Mouse (Mus musculus) spleen, adult 2 months (tissue): ENCODE measurements around the gene Nck2. TPM values are rescaled to one million over a fixed set of nuclear protein-coding genes. Genes with fewer than 3 reads are reported as not detected.

Source experiments
- DNase-seq, 2 experiments: peaks; one replicate each; pipeline versions ENCODE4 v3.0.0 to v3.0.0-alpha.2; 2012 to 2021; ENCODE audit warnings: low spot score in 2 of 2, low read depth in 1 of 2
- H3K27ac ChIP-seq: fragments of 200-500 bp; 2 replicates; pipeline ENCODE4 v1.5.1; 2012; ENCODE audit warnings: low read length, inconsistent platforms; ENCODE audit not compliant: insufficient read depth
- H3K27me3 ChIP-seq: fragments of 200-500 bp; 2 replicates; pipeline ENCODE4 v1.6.1; 2012; ENCODE audit warnings: mild to moderate bottlenecking, moderate library complexity, low read length, inconsistent platforms; ENCODE audit not compliant: control insufficient read depth, insufficient read depth
- H3K36me3 ChIP-seq: fragments of 200-500 bp; 2 replicates; pipeline ENCODE4 v1.6.1; 2012; ENCODE audit warnings: mild to moderate bottlenecking, low read length, inconsistent platforms; ENCODE audit not compliant: control insufficient read depth, insufficient read depth
- H3K4me1 ChIP-seq: fragments of 200-500 bp; 2 replicates; pipeline ENCODE4 v1.6.1; 2011; ENCODE audit warnings: inconsistent platforms; ENCODE audit not compliant: control insufficient read depth, insufficient read depth, insufficient read length
- H3K4me3 ChIP-seq: fragments of 200-500 bp; 2 replicates; pipeline ENCODE4 v1.5.1; 2011; ENCODE audit warnings: mild to moderate bottlenecking, inconsistent platforms; ENCODE audit not compliant: insufficient read depth, insufficient read length; ENCODE audit errors: extremely low read depth
- CTCF ChIP-seq: fragments of 200-500 bp; IDR thresholded peaks from 2 replicates; pipeline ENCODE4 v1.5.1; 2011; ENCODE audit warnings: mild to moderate bottlenecking, inconsistent platforms; ENCODE audit not compliant: insufficient read depth, insufficient read length, insufficient replicate concordance; ENCODE audit errors: extremely low read depth
- POLR2A ChIP-seq: fragments of 200-500 bp; IDR thresholded peaks from 2 replicates; pipeline ENCODE4 v1.6.1; 2011; ENCODE audit warnings: low read depth, low read length, inconsistent platforms
- WGBS: fragments of 180-500 bp; shearing (Covaris S2); methylation state at CpG from one replicate; pipeline ENCODE4 v1.1.7; 2018; 5-methylcytosine and 5-hydroxymethylcytosine counted together
- polyA plus RNA-seq: library from polyadenylated mRNA; depleted of rRNA; stranded (reverse); fragments of >200 nt; gene quantifications from 2 replicates; pipeline ENCODE4 v1.2.3, GENCODE M21; 2012

Nck2 gene
- polyA plus RNA-seq, 1 experiment: 15.9 TPM

GRCm38 (mm10) chr1:43521512-43521911 is 77.1 kb downstream of the Nck2 start:
- TF ChIP-seq CTCF: no peak
- no peak for TF ChIP-seq POLR2A
- Histone ChIP-seq H3K36me3 (no peaks in the 10 kb centered on the region), H3K4me1 (no peaks in the 10 kb centered on the region), H3K27ac (no peak overlapping the region), H3K27me3 (no peaks in the 10 kb centered on the region), H3K4me3 (no peak overlapping the region)
- DNase-seq: no peak
- WGBS: 71% methylated on average over 3 of the region's 3 CpGs

- Histone ChIP-seq H3K27ac (no peak overlapping the region), H3K4me1 (no peaks in the 10 kb centered on the region)
These were observed 77.6 kb downstream of the Nck2 start for GRCm38 (mm10) chr1:43521950-43522349.

GRCm38 (mm10) chr1:43522976-43523375 is 78.6 kb downstream of the Nck2 start:
- Histone ChIP-seq H3K27ac (no peak overlapping the region), H3K27me3 (no peaks in the 10 kb centered on the region), H3K4me1 (no peaks in the 10 kb centered on the region), H3K36me3 (no peaks in the 10 kb centered on the region), H3K4me3 (no peak overlapping the region)
- TF ChIP-seq POLR2A: no peak
- no peak for TF ChIP-seq CTCF
- no peak for DNase-seq
- 89% methylated on average over 2 of the region's 2 CpGs for WGBS

More at GRCm38 (mm10) chr1:43521950-43522349, 77.6 kb downstream of the Nck2 start:
- Histone ChIP-seq H3K36me3 (no peaks in the 10 kb centered on the region), H3K4me3 (no peak overlapping the region), H3K27me3 (no peaks in the 10 kb centered on the region)
- WGBS: 87% methylated on average over 4 of the region's 4 CpGs
- DNase-seq: no peak
- TF ChIP-seq POLR2A: no peak
- no peak for TF ChIP-seq CTCF

- WGBS: 90% methylated on average over 3 of the region's 3 CpGs
- no peaks in the 10 kb centered on the region for H3K27me3 ChIP-seq
- no peaks in the 10 kb centered on the region for H3K4me1 ChIP-seq
- no peak overlapping the region for H3K27ac ChIP-seq
- H3K36me3 ChIP-seq: no peaks in the 10 kb centered on the region
- TF ChIP-seq POLR2A (no peak), CTCF (no peak)
- no peak for DNase-seq
- H3K4me3 ChIP-seq: no peak overlapping the region
These were observed 80.0 kb downstream of the Nck2 start for GRCm38 (mm10) chr1:43524332-43524731.

GRCm38 (mm10) chr1:43528275-43528674 is 83.9 kb downstream of the Nck2 start:
- no peak for DNase-seq
- WGBS: 98% methylated on average over 2 of the region's 2 CpGs
- Histone ChIP-seq H3K4me3 (no peak overlapping the region), H3K36me3 (no peaks in the 10 kb centered on the region), H3K27me3 (no peaks in the 10 kb centered on the region), H3K4me1 (no peaks in the 10 kb centered on the region), H3K27ac (no peak overlapping the region)
- no peak for TF ChIP-seq CTCF
- no peak for TF ChIP-seq POLR2A

- 86% methylated on average over 1 of the region's 1 CpGs for WGBS
- Histone ChIP-seq H3K4me3 (no peak overlapping the region), H3K4me1 (no peaks in the 10 kb centered on the region), H3K27me3 (no peaks in the 10 kb centered on the region), H3K27ac (no peak overlapping the region), H3K36me3 (no peaks in the 10 kb centered on the region)
- TF ChIP-seq POLR2A (no peak), CTCF (no peak)
- DNase-seq: no peak
These were observed 84.7 kb downstream of the Nck2 start for GRCm38 (mm10) chr1:43529086-43529485.

- no peaks in the 10 kb centered on the region for H3K36me3 ChIP-seq
- H3K4me3 ChIP-seq: no peak overlapping the region
- no peak for DNase-seq
- H3K27me3 ChIP-seq: no peaks in the 10 kb centered on the region
- 71% methylated on average over 7 of the region's 7 CpGs for WGBS
- H3K4me1 ChIP-seq: no peaks in the 10 kb centered on the region
- TF ChIP-seq POLR2A (no peak), CTCF (no peak)
- H3K27ac ChIP-seq: no peak overlapping the region
These were observed 86.1 kb downstream of the Nck2 start for GRCm38 (mm10) chr1:43530295-43531020.
